Mouse (Mus musculus) lung, postnatal 0 days (tissue): ENCODE measurements around the gene Olfml3. TPM values are rescaled to one million over a fixed set of nuclear protein-coding genes. Genes with fewer than 3 reads are reported as not detected.

Experiments used
- ATAC-seq: fragments of 200-750 bp; cut with Nextera tagmentation; 2 replicates; pipeline ENCODE4 v1.8.0; 2017; ENCODE audit warnings: moderate library complexity
- DNase-seq: peaks from one replicate; pipeline ENCODE4 v3.0.0-alpha.2; 2016; ENCODE audit warnings: low spot score
- H3K27ac ChIP-seq: fragments of 300-500 bp; sonication (generic); 2 replicates; pipeline ENCODE4 v1.5.1; 2014; ENCODE audit warnings: antibody characterized with exemption, mild to moderate bottlenecking, low read length, mixed read lengths
- H3K27me3 ChIP-seq: fragments of 300-500 bp; sonication (generic); replicated peaks from 2 replicates; pipeline ENCODE4 v1.6.1; 2014; ENCODE audit warnings: low read length, mixed read lengths; ENCODE audit not compliant: insufficient read depth
- H3K36me3 ChIP-seq: fragments of 300-500 bp; sonication (generic); 2 replicates; pipeline ENCODE4 v1.6.1; 2014; ENCODE audit warnings: low read length, mixed read lengths; ENCODE audit not compliant: insufficient read depth
- H3K4me1 ChIP-seq: fragments of 300-500 bp; sonication (generic); 2 replicates; pipeline ENCODE4 v1.6.1; 2014; ENCODE audit warnings: antibody characterized with exemption, low read depth, low read length, mixed read lengths; ENCODE audit not compliant: insufficient read depth
- H3K4me2 ChIP-seq: fragments of 300-500 bp; sonication (generic); replicated peaks from 2 replicates; pipeline ENCODE4 v1.6.1; 2014; ENCODE audit warnings: low read depth, mild to moderate bottlenecking, low read length, moderate library complexity, mixed read lengths
- H3K4me3 ChIP-seq: fragments of 300-500 bp; sonication (generic); 2 replicates; pipeline ENCODE4 v1.5.1; 2014; ENCODE audit warnings: low read depth, low read length
- H3K9ac ChIP-seq: fragments of 300-500 bp; sonication (generic); replicated peaks from 2 replicates; pipeline ENCODE4 v1.6.1; 2014; ENCODE audit warnings: low read depth, mild to moderate bottlenecking
- H3K9me3 ChIP-seq: fragments of 300-500 bp; sonication (generic); 2 replicates; pipeline ENCODE4 v1.6.1; 2016; ENCODE audit warnings: low read length, mixed read lengths
- CTCF ChIP-seq: IDR thresholded peaks from 2 replicates; pipeline ENCODE4 v1.5.1; 2016; ENCODE audit warnings: antibody characterized with exemption, mild to moderate bottlenecking
- EP300 ChIP-seq: IDR thresholded peaks from 2 replicates; pipeline ENCODE4 v1.6.1; 2016; ENCODE audit warnings: antibody characterized with exemption, mild to moderate bottlenecking, control low read depth
- WGBS: fragments of 180-500 bp; shearing (Covaris S2); extraction: QIAGEN DNeasy Blood & Tissue Kit; methylation state at CpG from one replicate; pipeline ENCODE4 v1.1.7; 2014; 5-methylcytosine and 5-hydroxymethylcytosine counted together
- polyA plus RNA-seq: library from polyadenylated mRNA; unstranded; fragments of >200 nt; fragmentation: Nextera tagmentation; extraction: Ambion mirVana; gene quantifications from 2 replicates; pipeline ENCODE4 v1.2.1, GENCODE M21; 2015

Gene Olfml3
- polyA plus RNA-seq, 1 experiment from 2014 or later = 98.3 TPM

DNA sequence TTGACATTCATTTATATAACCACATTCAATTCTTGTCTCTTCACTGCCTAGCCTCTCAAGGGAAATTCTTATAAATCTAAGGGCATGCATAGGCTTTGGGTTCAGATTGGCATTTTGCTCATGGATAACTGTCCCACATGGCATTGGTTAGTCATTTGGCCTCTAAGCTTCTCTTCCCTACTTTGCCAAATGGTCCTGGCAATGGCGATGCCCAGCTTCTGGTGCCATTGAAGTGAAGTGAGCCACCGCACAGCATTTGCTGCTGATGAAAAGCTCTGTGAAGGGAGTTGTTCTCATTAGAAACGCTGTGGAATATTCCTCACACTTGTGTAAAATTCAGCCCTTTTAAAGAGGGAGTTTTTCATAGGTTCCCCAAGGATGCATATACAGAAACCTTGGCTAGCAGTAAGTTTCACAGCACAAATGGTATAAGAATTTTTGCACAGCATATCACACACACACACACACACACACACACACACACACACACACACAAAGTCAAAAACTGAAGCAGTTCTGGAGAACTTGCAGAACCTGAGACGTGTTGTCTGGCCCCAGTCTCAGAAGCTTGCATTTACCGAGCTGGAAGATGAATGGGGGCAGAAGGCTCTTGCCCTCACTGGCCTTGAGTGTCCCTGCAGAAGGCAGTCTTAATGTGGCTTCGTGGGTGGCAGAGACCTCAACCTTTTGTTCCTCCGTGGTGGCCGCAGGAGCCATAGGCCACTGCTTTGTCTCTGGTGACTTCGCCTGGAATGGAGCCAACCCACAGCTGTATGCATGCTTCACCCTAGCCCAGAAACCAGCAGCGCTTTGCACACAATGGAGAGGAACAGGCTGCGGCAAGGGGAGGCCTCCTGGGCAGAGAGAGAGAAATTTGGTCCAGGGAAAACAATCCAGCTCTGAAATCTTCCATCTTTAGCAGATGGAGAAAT, 21.8 kb downstream of the Olfml3 start:
- Histone ChIP-seq H3K4me2 (no peak overlapping the region), H3K4me1 (no peaks in the 10 kb centered on the region), H3K9me3 (no peaks in the 10 kb centered on the region), H3K27me3 (no peaks in the 10 kb centered on the region), H3K27ac (peak overlapping the region; percentile 47; the same call in 1 of the 2 replicates), H3K4me3 (no peak overlapping the region), H3K36me3 (no peaks in the 10 kb centered on the region), H3K9ac (no peak overlapping the region)
- ATAC-seq (peak; percentile 53; the same call in 1 of the 2 replicates), DNase-seq (peak; percentile 58)
- WGBS = 40% methylated on average over 11 of the region's 11 CpGs
- TF ChIP-seq EP300 (no peak), CTCF (no peak)

GRCm38 (mm10) chr3:103714942-103715341, 22.9 kb downstream of the Olfml3 start:
- TF ChIP-seq CTCF (no peak), EP300 (no peak)
- Histone ChIP-seq H3K4me2 (no peak overlapping the region), H3K4me3 (no peak overlapping the region), H3K4me1 (no peaks in the 10 kb centered on the region), H3K9me3 (no peaks in the 10 kb centered on the region), H3K9ac (no peak overlapping the region), H3K27me3 (no peaks in the 10 kb centered on the region), H3K36me3 (no peaks in the 10 kb centered on the region), H3K27ac (no peak overlapping the region)
- WGBS = 71% methylated on average over 8 of the region's 8 CpGs
- ATAC-seq = no peak
- DNase-seq = no peak

- no peak overlapping the region for H3K27ac ChIP-seq
- DNase-seq (no peak), ATAC-seq (no peak)
- no peaks in the 10 kb centered on the region for H3K4me1 ChIP-seq
- no peaks in the 10 kb centered on the region for H3K36me3 ChIP-seq
- 72% methylated on average over 7 of the region's 7 CpGs for WGBS
- H3K27me3 ChIP-seq = no peaks in the 10 kb centered on the region
- no peak for TF ChIP-seq CTCF
- TF ChIP-seq EP300 = no peak
- no peak overlapping the region for H3K9ac ChIP-seq
- H3K4me2 ChIP-seq = no peak overlapping the region
- no peaks in the 10 kb centered on the region for H3K9me3 ChIP-seq
- no peak overlapping the region for H3K4me3 ChIP-seq
Measured at GRCm38 (mm10) chr3:103714236-103714875, 23.4 kb downstream of the Olfml3 start.

GRCm38 (mm10) chr3:103712196-103712595, 25.6 kb downstream of the Olfml3 start:
- Histone ChIP-seq H3K9ac (no peak overlapping the region), H3K27me3 (no peaks in the 10 kb centered on the region), H3K36me3 (no peaks in the 10 kb centered on the region), H3K4me2 (no peak overlapping the region), H3K27ac (no peak overlapping the region), H3K4me1 (no peaks in the 10 kb centered on the region), H3K4me3 (no peak overlapping the region), H3K9me3 (no peaks in the 10 kb centered on the region)
- TF ChIP-seq EP300 = no peak
- no peak for TF ChIP-seq CTCF
- no peak for ATAC-seq
- 87% methylated on average over 4 of the region's 4 CpGs for WGBS
- peak; percentile 34 for DNase-seq

DNA sequence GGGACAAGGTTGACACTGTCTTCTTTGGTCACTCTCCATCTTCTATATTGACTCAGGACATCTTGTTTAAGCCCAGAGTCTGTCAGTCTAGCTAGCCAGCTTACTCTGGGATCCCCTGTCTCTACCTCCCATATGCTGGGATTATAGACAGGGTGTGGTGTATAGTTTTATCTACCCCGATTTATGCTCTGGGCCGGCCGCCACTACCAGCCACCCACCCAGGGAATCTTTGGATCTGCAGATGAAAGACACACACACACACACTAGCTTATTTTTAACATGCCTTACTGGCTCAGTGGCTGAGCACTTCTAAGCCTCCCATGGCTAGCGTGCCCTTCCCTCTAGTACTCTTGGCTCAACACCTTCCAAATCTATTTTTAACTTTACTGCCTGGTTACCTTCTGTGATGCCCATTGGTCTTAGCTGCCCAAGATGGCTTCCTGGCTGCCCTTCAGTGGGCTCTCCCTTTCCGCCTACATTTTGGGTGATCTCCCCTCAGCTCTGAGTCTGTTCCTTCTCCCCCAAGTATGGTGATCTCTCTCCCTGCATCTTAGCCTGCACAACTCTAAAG, 28.2 kb downstream of the Olfml3 start:
- H3K9ac ChIP-seq = no peak overlapping the region
- 91% methylated on average over 5 of the region's 5 CpGs for WGBS
- no peaks in the 10 kb centered on the region for H3K36me3 ChIP-seq
- DNase-seq = no peak
- no peaks in the 10 kb centered on the region for H3K27me3 ChIP-seq
- no peak for ATAC-seq
- H3K4me2 ChIP-seq = no peak overlapping the region
- TF ChIP-seq CTCF (no peak), EP300 (no peak)
- no peak overlapping the region for H3K4me3 ChIP-seq
- H3K9me3 ChIP-seq = no peaks in the 10 kb centered on the region
- H3K4me1 ChIP-seq = no peaks in the 10 kb centered on the region
- H3K27ac ChIP-seq = no peak overlapping the region

DNA sequence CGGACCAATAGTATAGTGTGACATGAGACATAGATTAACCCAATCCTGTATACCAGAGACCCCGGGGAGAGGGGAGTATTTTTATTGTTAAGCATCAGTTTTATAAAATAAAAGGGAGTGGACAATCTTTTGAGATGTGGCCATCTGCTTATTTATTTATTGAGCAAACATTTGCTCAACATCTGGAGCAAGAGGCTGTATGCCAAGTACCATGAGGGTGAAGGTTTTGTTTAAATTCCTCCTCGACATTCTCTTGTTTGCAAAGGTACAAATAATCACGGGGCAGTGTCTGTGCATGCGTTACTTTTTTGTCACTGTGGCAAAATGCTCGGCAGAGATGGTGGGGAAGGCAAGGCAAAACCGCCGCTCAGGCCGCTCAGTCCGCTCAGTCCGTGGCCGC, 32.4 kb downstream of the Olfml3 start:
- Histone ChIP-seq H3K27ac (no peak overlapping the region), H3K9me3 (no peaks in the 10 kb centered on the region), H3K27me3 (no peaks in the 10 kb centered on the region), H3K4me3 (no peak overlapping the region), H3K4me2 (no peak overlapping the region), H3K4me1 (no peaks in the 10 kb centered on the region), H3K36me3 (no peaks in the 10 kb centered on the region), H3K9ac (no peak overlapping the region)
- TF ChIP-seq CTCF (no peak), EP300 (no peak)
- WGBS = 59% methylated on average over 12 of the region's 12 CpGs
- DNase-seq (no peak), ATAC-seq (no peak)
